Mouse (Mus musculus) neural tube, embryonic 12.5 days (tissue): Measurements from ENCODE around the gene Kcnma1. TPM values are rescaled to one million over a fixed set of nuclear protein-coding genes. Genes with fewer than 3 reads are reported as not detected.
A peak's percentile ranks its signal among the peaks of the same experiment; 100 is the strongest.

Experiments
- ATAC-seq: fragments of 200-750 bp; cut with Nextera tagmentation; 2 replicates; pipeline ENCODE4 v1.8.0; 2017; ENCODE audit warnings: low read depth, mild to moderate bottlenecking, moderate TSS enrichment, moderate library complexity; ENCODE audit not compliant: low FRiP score
- H3K27ac ChIP-seq: fragments of 300-500 bp; sonication (generic); 2 replicates; pipeline ENCODE4 v1.5.1; 2016
- H3K27me3 ChIP-seq: fragments of 300-500 bp; sonication (generic); replicated peaks from 2 replicates; pipeline ENCODE4 v1.6.1; 2016; ENCODE audit warnings: mild to moderate bottlenecking
- H3K36me3 ChIP-seq: fragments of 300-500 bp; sonication (generic); 2 replicates; pipeline ENCODE4 v1.6.1; 2016; ENCODE audit warnings: mild to moderate bottlenecking
- H3K4me1 ChIP-seq: fragments of 300-500 bp; sonication (generic); 2 replicates; pipeline ENCODE4 v1.6.1; 2016
- H3K4me2 ChIP-seq: fragments of 300-500 bp; sonication (generic); replicated peaks from 2 replicates; pipeline ENCODE4 v1.6.1; 2016; ENCODE audit warnings: mild to moderate bottlenecking
- H3K4me3 ChIP-seq: fragments of 300-500 bp; sonication (generic); 2 replicates; pipeline ENCODE4 v1.5.1; 2016
- H3K9ac ChIP-seq: fragments of 300-500 bp; sonication (generic); 2 replicates; pipeline ENCODE4 v1.6.1; 2016; ENCODE audit warnings: mild to moderate bottlenecking
- H3K9me3 ChIP-seq: fragments of 300-500 bp; sonication (generic); 2 replicates; pipeline ENCODE4 v1.6.1; 2016; ENCODE audit warnings: mild to moderate bottlenecking
- WGBS: fragments of 180-500 bp; shearing (Covaris S2); methylation state at CpG from one replicate; pipeline ENCODE4 v1.1.7; 2016; 5-methylcytosine and 5-hydroxymethylcytosine counted together
- polyA plus RNA-seq: library from polyadenylated mRNA; unstranded; fragments of >200 nt; fragmentation: Nextera tagmentation; extraction: Ambion mirVana; gene quantifications from 2 replicates; pipeline ENCODE4 v1.2.1, GENCODE M21; 2016

Kcnma1 gene
- polyA plus RNA-seq, 1 experiment from 2014 or later, result 6.5 TPM

DNA sequence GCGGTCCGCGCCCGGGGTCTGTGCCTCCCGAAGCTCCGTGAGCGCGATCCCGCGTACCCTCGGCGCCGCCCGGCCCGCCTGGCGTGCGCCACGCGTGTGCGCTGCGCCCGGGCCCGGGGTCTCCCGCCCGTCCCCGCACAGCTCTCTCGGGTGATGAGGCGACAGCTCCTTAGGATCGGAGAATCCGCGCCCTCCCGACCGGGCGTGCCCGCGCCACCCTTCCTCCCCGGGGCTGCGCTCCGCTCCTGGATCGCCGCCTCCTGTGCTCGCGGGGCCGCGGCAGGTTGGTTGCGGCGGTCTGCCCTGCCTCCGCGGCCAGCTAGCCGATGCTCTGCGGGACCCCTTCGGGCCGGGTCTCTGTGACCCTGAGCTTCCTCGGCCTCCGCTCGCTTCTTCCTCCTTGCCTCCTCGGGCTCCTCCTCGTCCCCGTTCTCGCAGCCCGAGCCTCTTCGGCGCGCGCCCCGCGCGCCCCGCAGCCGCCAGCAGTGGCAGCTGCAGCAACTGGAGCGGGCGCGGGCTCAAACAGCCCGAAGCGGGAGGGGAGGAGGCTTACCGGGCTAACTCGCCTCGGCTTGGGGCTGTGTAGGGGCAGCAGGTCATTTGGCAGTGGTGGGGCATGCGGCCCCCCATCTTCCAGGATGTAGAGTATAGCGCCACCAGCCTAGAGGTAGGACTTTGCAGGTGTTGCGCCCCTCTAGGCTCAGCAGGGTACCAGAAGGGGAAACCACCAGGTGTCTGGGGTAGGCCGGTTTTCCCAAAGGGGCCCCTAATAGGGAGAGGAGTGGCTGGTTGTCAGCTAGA lies 9.6 kb downstream of the Kcnma1 start:
- H3K4me3 ChIP-seq, result peak overlapping the region; percentile 78
- H3K27me3 ChIP-seq, result peaks cover 48% of the 10 kb centered on the region
- H3K4me2 ChIP-seq, result peak overlapping the region; percentile 94
- peaks cover 22% of the 10 kb centered on the region for H3K4me1 ChIP-seq
- no peaks in the 10 kb centered on the region for H3K9me3 ChIP-seq
- peak; percentile 60 for ATAC-seq
- H3K27ac ChIP-seq, result peak overlapping the region; percentile 53; the same call in 1 of the 2 replicates
- under 1% methylated on average over 71 of the region's 82 CpGs for WGBS
- H3K36me3 ChIP-seq, result no peaks in the 10 kb centered on the region
- peak overlapping the region; percentile 78 for H3K9ac ChIP-seq

GRCm38 (mm10) chr14:24003450-24004381 lies 10.6 kb downstream of the Kcnma1 start:
- Histone ChIP-seq H3K27me3 (peaks cover 48% of the 10 kb centered on the region), H3K4me2 (peak overlapping the region; percentile 94)
- peak; percentile 67 for ATAC-seq

GRCm38 (mm10) chr14:24002647-24003046 lies 11.6 kb downstream of the Kcnma1 start:
- Histone ChIP-seq H3K36me3 (no peaks in the 10 kb centered on the region), H3K27ac (no peak overlapping the region), H3K27me3 (peaks cover 48% of the 10 kb centered on the region), H3K4me1 (peaks cover 22% of the 10 kb centered on the region), H3K9ac (peak overlapping the region; percentile 13; the same call in 1 of the 2 replicates), H3K9me3 (no peaks in the 10 kb centered on the region), H3K4me3 (no peak overlapping the region; the same call in 1 of the 2 replicates), H3K4me2 (peak overlapping the region; percentile 94)
- WGBS, result 53% methylated on average over 5 of the region's 5 CpGs
- ATAC-seq, result no peak

More at GRCm38 (mm10) chr14:24003450-24004381, 10.6 kb downstream of the Kcnma1 start:
- H3K27ac ChIP-seq, result peak overlapping the region; percentile 53; the same call in 1 of the 2 replicates
- WGBS, result under 1% methylated on average over 80 of the region's 85 CpGs
- peak overlapping the region; percentile 78 for H3K9ac ChIP-seq
- no peaks in the 10 kb centered on the region for H3K36me3 ChIP-seq
- H3K9me3 ChIP-seq, result no peaks in the 10 kb centered on the region
- H3K4me1 ChIP-seq, result peaks cover 22% of the 10 kb centered on the region
- H3K4me3 ChIP-seq, result peak overlapping the region; percentile 78

DNA sequence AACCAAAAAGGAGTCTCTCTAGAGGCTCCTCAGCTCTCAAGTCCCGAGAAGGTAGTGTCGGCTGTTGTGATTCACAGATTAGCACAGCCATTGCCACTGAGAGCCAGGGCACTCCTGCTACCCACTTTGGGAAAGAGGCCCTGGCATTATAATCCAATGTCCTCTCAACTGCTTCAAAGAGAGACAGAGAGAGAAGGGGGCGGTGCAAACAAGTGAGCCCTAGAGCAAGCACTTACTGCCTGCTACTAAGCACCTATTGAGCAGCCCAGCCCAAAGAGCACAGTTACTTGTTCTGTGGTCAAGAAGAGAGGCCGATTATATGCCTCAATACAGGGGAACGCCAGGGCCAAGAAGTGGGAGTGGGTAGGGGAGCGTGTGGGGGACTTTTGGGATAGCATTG lies 16.4 kb downstream of the Kcnma1 start:
- H3K36me3 ChIP-seq, result no peaks in the 10 kb centered on the region
- no peak for ATAC-seq
- H3K27ac ChIP-seq, result no peak overlapping the region
- peaks cover 11% of the 10 kb centered on the region for H3K27me3 ChIP-seq
- H3K9ac ChIP-seq, result no peak overlapping the region
- no peak overlapping the region for H3K4me2 ChIP-seq
- H3K4me3 ChIP-seq, result no peak overlapping the region
- 79% methylated on average over 6 of the region's 6 CpGs for WGBS
- H3K9me3 ChIP-seq, result no peaks in the 10 kb centered on the region
- H3K4me1 ChIP-seq, result peaks cover 8% of the 10 kb centered on the region; the same call in 1 of the 2 replicates

DNA sequence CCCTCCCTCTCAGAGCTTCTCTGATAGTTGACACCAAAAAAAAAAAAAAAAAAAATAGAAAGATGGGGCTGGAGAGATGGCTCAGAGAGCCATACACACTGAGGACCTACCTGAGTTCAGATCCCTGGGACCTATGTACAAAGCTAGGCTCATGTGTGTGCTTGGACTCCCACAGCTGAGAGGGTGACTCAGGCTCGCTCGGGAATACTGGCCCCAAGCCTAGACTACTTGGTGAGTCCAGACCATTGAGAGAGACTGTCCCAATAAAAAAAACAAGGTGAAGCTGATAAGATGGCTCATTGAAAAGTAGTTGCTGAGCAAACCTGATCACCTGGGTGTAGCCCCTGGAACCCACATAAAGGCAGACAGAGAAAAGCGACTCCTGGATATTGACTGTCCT lies 18.5 kb downstream of the Kcnma1 start:
- H3K36me3 ChIP-seq, result no peaks in the 10 kb centered on the region
- H3K4me1 ChIP-seq, result no peaks in the 10 kb centered on the region
- no peak overlapping the region for H3K9ac ChIP-seq
- ATAC-seq, result no peak
- 91% methylated on average over 3 of the region's 3 CpGs for WGBS
- H3K27ac ChIP-seq, result no peak overlapping the region
- no peaks in the 10 kb centered on the region for H3K9me3 ChIP-seq
- no peaks in the 10 kb centered on the region for H3K27me3 ChIP-seq
- no peak overlapping the region for H3K4me3 ChIP-seq
- no peak overlapping the region for H3K4me2 ChIP-seq

DNA sequence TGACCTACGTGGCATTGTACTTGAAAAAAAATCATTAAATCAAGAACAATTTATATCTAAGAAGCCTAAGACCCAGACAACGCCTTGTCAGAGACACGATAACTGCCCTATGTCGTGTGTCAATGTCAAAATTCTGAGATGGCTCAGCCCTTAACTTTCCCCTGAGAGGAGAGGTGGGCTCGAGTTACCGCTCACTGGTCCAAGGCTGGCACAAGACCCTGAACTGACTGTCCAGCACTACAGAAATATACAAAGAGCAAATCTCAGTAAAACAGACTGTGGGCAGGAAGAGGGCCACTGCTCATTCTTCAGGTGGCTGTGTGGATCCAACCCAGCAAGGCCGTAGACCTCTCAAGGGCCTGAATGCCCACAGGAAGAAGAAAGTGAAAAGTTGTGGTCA lies 23.4 kb downstream of the Kcnma1 start:
- H3K4me1 ChIP-seq, result no peaks in the 10 kb centered on the region
- no peak for ATAC-seq
- H3K27ac ChIP-seq, result no peak overlapping the region
- no peak overlapping the region for H3K4me2 ChIP-seq
- 89% methylated on average over 7 of the region's 7 CpGs for WGBS
- no peak overlapping the region for H3K9ac ChIP-seq
- no peaks in the 10 kb centered on the region for H3K9me3 ChIP-seq
- H3K4me3 ChIP-seq, result no peak overlapping the region
- no peaks in the 10 kb centered on the region for H3K27me3 ChIP-seq
- H3K36me3 ChIP-seq, result no peaks in the 10 kb centered on the region

DNA sequence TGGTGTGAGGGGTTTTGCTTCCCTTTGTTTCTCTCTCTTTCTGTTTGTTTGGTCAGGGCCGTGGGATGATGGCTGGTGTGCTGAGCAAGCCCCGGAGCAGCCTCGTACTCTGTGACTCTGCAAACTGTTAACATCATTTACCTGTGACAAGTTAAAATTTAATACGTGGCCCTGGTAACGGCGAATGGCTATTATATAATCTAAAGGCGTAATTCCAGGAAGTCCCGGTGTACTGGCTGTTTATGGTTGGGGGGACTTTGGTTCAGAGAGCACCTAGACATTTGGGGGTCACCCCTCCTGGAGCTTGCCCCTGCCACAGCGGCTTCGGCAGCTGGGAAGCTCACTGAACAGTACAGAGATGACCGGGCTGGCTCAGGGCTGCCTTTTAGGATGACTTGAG lies 24.6 kb downstream of the Kcnma1 start:
- Histone ChIP-seq H3K4me3 (no peak overlapping the region), H3K4me2 (no peak overlapping the region), H3K36me3 (no peaks in the 10 kb centered on the region), H3K27me3 (no peaks in the 10 kb centered on the region), H3K27ac (no peak overlapping the region), H3K4me1 (no peaks in the 10 kb centered on the region), H3K9me3 (no peaks in the 10 kb centered on the region), H3K9ac (no peak overlapping the region)
- ATAC-seq, result no peak
- WGBS, result 84% methylated on average over 11 of the region's 11 CpGs

- Histone ChIP-seq H3K4me1 (no peaks in the 10 kb centered on the region), H3K36me3 (no peaks in the 10 kb centered on the region), H3K9ac (no peak overlapping the region), H3K27ac (no peak overlapping the region), H3K9me3 (no peaks in the 10 kb centered on the region), H3K4me3 (no peak overlapping the region), H3K4me2 (no peak overlapping the region), H3K27me3 (no peaks in the 10 kb centered on the region)
- ATAC-seq, result no peak
- WGBS, result 90% methylated on average over 8 of the region's 8 CpGs
These were observed 32.1 kb downstream of the Kcnma1 start for GRCm38 (mm10) chr14:23982205-23982604.

DNA sequence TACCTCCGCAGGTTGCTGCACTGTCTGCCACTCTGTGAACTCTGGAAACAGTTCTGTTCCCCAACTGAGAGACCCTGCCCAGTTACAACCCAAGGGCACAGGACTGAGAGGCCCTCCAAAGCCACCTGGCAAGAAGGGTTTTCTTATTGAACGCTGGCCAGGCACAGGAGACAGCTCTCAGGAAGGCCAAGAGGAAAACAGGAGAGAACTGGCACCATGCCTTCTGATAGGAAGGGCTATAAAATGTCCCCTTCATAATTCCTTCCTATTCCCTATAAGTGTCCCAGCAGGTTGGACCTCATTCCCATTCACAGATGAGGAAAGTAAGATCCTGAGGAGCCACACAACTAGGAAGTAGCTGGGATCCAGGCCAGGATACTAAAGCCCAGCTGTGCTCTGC lies 39.6 kb downstream of the Kcnma1 start:
- H3K36me3 ChIP-seq, result no peaks in the 10 kb centered on the region
- H3K9ac ChIP-seq, result no peak overlapping the region
- no peak overlapping the region for H3K4me2 ChIP-seq
- 84% methylated on average over 2 of the region's 2 CpGs for WGBS
- no peak overlapping the region for H3K27ac ChIP-seq
- H3K27me3 ChIP-seq, result no peaks in the 10 kb centered on the region
- H3K4me1 ChIP-seq, result no peaks in the 10 kb centered on the region
- H3K4me3 ChIP-seq, result no peak overlapping the region
- ATAC-seq, result no peak
- H3K9me3 ChIP-seq, result no peaks in the 10 kb centered on the region

DNA sequence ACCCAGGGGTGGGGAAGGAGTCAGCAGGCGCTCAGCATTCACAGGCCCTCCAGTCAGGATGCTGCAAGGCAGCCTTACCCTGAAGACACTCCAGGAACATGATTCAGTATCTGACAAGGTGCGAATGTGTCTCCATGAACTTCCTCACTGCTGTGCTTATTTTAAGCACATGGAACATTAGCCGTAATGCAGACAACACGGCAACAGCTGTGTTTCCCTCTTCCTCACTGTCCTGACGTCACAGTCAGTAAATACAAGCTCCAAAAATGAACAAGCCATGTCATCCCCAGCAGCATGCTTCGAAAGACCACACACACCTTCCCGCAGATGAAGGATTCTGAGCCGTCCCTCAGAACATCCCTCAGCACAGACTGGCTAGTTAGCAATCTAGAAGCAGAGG lies 47.8 kb downstream of the Kcnma1 start:
- Histone ChIP-seq H3K27me3 (no peaks in the 10 kb centered on the region), H3K9ac (no peak overlapping the region), H3K4me1 (no peaks in the 10 kb centered on the region), H3K36me3 (no peaks in the 10 kb centered on the region), H3K4me3 (no peak overlapping the region), H3K27ac (no peak overlapping the region), H3K4me2 (no peak overlapping the region), H3K9me3 (no peaks in the 10 kb centered on the region)
- WGBS, result 88% methylated on average over 8 of the region's 8 CpGs
- ATAC-seq, result no peak

GRCm38 (mm10) chr14:23959061-23959460 lies 55.2 kb downstream of the Kcnma1 start:
- no peak for ATAC-seq
- 91% methylated on average over 11 of the region's 11 CpGs for WGBS
- Histone ChIP-seq H3K27me3 (no peaks in the 10 kb centered on the region), H3K36me3 (no peaks in the 10 kb centered on the region), H3K4me2 (no peak overlapping the region), H3K4me1 (no peaks in the 10 kb centered on the region), H3K9me3 (no peaks in the 10 kb centered on the region), H3K27ac (no peak overlapping the region), H3K9ac (no peak overlapping the region), H3K4me3 (no peak overlapping the region)

- H3K36me3 ChIP-seq, result no peaks in the 10 kb centered on the region
- H3K9ac ChIP-seq, result no peak overlapping the region
- WGBS, result 81% methylated on average over 4 of the region's 4 CpGs
- H3K27ac ChIP-seq, result no peak overlapping the region
- no peak for ATAC-seq
- no peaks in the 10 kb centered on the region for H3K4me1 ChIP-seq
- H3K4me2 ChIP-seq, result no peak overlapping the region
- H3K4me3 ChIP-seq, result no peak overlapping the region
- H3K27me3 ChIP-seq, result no peaks in the 10 kb centered on the region
- no peaks in the 10 kb centered on the region for H3K9me3 ChIP-seq
These were observed 57.0 kb downstream of the Kcnma1 start for GRCm38 (mm10) chr14:23957270-23957669.
